Mouse (Mus musculus) gastrocnemius, postnatal 4 days (tissue): ENCODE measurements around the gene Plscr1. TPM values are rescaled to one million over a fixed set of nuclear protein-coding genes. Genes with fewer than 3 reads are reported as not detected.

Experiments used
- DNase-seq, 2 experiments: peaks; one replicate each; pipeline ENCODE4 v3.0.0; 2021 to 2022; ENCODE audit warnings: low spot score in 2 of 2, mixed read lengths in 2 of 2
- microRNA-seq: library from miRNA; unstranded; fragments of <30 nt; microRNA quantifications from one replicate; pipeline ENCODE4 v1.2.0, GENCODE M21; 2021
- total RNA-seq, 2 experiments: library from RNA; stranded (reverse); gene quantifications; 2 replicates each; pipeline ENCODE4 v1.2.3; 2021

Plscr1 gene
- total RNA-seq, 2 experiments from 2014 or later, result 2.5 to 3.1 TPM

DNA sequence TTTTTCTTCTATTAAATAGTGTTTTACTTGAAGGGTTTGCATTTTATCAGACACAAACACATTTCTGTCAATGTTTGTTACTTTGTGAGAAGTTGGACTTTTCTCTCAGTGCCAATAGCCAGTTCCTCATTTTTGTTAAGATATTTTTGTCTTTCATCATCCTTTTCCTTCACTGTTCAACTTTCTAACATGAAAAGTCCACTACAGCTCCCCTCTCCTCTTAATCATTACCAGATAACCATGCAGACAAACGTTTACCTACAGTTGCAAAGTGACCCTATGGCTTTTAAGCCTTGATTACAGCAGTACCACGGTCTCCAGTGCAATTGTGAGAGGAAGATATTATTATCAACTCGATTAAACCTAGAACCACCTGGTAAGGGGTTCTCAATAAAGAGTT, 51.7 kb downstream of the Plscr1 start:
- DNase-seq, result no peak

DNA sequence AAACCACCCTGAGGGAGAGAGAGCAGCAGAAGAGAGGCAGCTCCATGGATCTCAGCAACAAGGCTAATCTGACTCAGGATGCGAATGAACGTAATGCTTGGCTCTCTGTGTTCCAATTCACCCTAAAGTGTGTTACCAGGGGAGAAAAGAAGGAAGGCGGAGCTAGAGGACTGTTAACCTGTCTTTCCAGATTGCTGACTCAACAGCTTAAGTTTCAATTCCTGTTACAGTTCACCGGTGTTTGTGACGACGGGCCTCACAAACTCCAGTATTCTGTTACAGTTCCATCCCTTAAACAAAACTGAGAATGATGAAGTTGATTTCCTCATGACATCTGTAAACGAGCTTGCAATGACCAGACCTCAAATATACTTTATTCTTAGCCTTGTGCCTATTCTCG, 55.5 kb downstream of the Plscr1 start:
- DNase-seq, result no peak

DNA sequence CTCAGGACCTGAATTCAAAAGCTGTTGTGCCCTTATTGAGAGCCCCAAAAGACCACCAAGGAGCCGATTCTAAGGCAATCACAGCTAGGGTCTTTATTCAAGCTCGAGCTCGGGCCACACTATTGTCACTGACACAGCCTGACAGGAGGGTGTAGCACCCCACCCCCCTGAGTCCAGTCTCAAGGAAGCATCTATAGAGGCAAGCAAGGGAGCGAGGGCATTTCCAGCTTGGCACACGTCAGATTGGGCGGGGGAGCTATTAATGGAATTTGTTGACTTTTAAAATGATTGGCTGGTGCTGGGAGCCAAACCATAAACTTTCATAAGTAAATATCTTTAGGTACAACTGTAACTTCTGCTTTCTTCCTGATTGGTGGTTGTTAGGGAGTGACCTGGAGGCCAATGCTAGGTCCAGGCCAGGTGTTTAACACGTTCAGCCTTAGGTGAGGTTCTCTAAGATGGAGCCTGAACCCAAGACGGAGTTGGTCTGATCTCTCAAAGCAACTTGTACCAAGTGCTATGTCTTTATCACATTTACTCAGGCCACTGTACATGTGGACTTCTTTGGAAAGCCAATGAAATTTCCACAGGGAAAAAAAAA, 56.2 kb downstream of the Plscr1 start:
- no peak for DNase-seq

- DNase-seq, result no peak
Measured at GRCm38 (mm10) chr9:92309077-92309476, 59.5 kb downstream of the Plscr1 start, which contains the start of gene 1700057G04Rik. TSS of gene 1700057G04Rik (plus strand) at chr9:92309377.

- DNase-seq, result no peak
Measured at GRCm38 (mm10) chr9:92316791-92317190, 67.2 kb downstream of the Plscr1 start.

Small RNA genes within 50 kb of the gene (microRNA-seq; reads per million reads assigned to microRNA genes)
- gene Mir6386, result not detected

Other genes starting within 250 kb of the Plscr1 start
- gene Plscr5, start 56.8 kb upstream of the Plscr1 start, total RNA-seq, result not detected
- 1 to 10 TPM; 1.3 TPM for gene Plscr2, start 25.9 kb downstream of the Plscr1 start, total RNA-seq
- gene 1700057G04Rik, start 59.6 kb downstream of the Plscr1 start, total RNA-seq, result not detected
- 1 to 10 TPM; 7.2 to 8.6 TPM for gene Plscr4, start 207.6 kb downstream of the Plscr1 start, total RNA-seq